Mouse (Mus musculus) B cell, adult 62 days (primary cell): Measurements from ENCODE around the gene Hk3. TPM values are rescaled to one million over a fixed set of nuclear protein-coding genes. Genes with fewer than 3 reads are reported as not detected.

Source experiments
- total RNA-seq: library from RNA; stranded (reverse); gene quantifications from 4 replicates; pipeline ENCODE4 v1.2.4, GENCODE M21; 2023

Gene Hk3
- 0.98 to 3.3 TPM (median 1.9 TPM) in 4 replicates for total RNA-seq

DNA sequence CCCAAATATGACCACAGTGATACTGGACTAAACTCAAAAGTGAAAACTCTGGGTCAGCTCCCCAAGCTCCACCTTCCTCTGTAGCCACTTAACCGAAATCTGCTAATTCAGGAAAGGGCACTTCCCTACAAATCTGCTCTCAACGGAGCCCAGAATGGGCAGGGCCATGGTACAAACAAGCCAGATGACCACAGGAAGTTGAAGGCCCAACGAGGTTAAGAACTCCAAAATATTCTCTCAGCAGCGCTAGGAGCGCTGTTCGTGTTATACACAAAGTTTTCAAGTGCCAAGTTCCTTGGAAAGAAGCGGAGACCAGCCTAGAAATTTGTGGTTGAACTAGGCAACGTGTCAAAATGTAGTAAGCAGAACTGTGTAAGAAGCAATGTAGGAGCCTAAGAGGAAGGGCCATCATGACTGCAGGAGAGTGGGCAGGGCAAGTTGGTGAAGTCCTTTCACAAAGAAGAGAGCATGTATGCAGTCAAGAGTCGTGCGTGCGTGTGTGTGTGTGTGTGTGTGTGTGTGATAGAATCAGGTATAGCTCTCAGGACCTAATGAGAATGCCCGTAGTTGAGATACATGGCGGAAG is at the start of gene Hk3:
TSS of gene Hk3 (minus strand) at position 192 of the 586 bp plus-strand sequence.

Other genes starting within 250 kb of the Hk3 start
- gene Eif4e1b, start 237.4 kb downstream of the Hk3 start, total RNA-seq: not detected in 4 replicates
- gene Tspan17, start 232.0 kb downstream of the Hk3 start, total RNA-seq: 3.1 to 12.3 TPM (median 7.9 TPM) in 4 replicates
- gene Unc5a, start 72.0 kb downstream of the Hk3 start, total RNA-seq: 0.30 TPM in 1 of 4 replicates, not detected in the others
- gene Uimc1, start 78.9 kb upstream of the Hk3 start, total RNA-seq: 71.4 to 77.7 TPM (median 73.3 TPM) in 4 replicates
- 21.9 to 26.8 TPM (median 24.0 TPM) in 4 replicates for gene Zfp346, start 83.9 kb upstream of the Hk3 start, total RNA-seq
- not detected in 4 replicates for gene Gm17617, start 112.2 kb upstream of the Hk3 start, total RNA-seq
- not detected in 4 replicates for gene Fgfr4, start 131.3 kb upstream of the Hk3 start, total RNA-seq
- 189 to 199 TPM (median 192 TPM) in 4 replicates for gene Nsd1, start 188.4 kb upstream of the Hk3 start, total RNA-seq